Mouse (Mus musculus) stomach, postnatal 0 days (tissue): ENCODE measurements around the gene Magoh.

Experiments
- CTCF ChIP-seq: IDR thresholded peaks from 2 replicates; pipeline ENCODE4 v1.5.1; 2016; ENCODE audit warnings: antibody characterized with exemption, low read depth, mild to moderate bottlenecking, moderate library complexity
- EP300 ChIP-seq: optimal IDR thresholded peaks from 2 replicates; pipeline ENCODE3; 2016; ENCODE audit warnings: antibody characterized with exemption

GRCm38 (mm10) chr4:107923803-107924194 is 44.2 kb downstream of the Magoh start:
- TF ChIP-seq CTCF, result no peak
- no peak for TF ChIP-seq EP300
